Mouse (Mus musculus) liver, postnatal 0 days (tissue): ENCODE data around the gene Pnp.

ENCODE experiments used
- CTCF ChIP-seq: sonication (generic); IDR thresholded peaks from 2 replicates; pipeline ENCODE4 v1.5.1; 2016; ENCODE audit warnings: antibody characterized with exemption, low read depth
- EP300 ChIP-seq: IDR thresholded peaks from 2 replicates; pipeline ENCODE4 v1.6.1; 2016; ENCODE audit warnings: antibody characterized with exemption, low read depth, mild to moderate bottlenecking

GRCm38 (mm10) chr14:50911356-50911755 is 19.5 kb upstream of the Pnp start:
- TF ChIP-seq CTCF = no peak
- TF ChIP-seq EP300 = no peak
